16 mouse cellular contexts compared by ENCODE assay signal in genomic region chr11:4571491-4571901, GRCm38 (mm10). TPM values are rescaled to one million over a fixed set of nuclear protein-coding genes. Genes with fewer than 3 reads are reported as not detected.
A peak's percentile ranks its signal among the peaks of the same experiment; 100 is the strongest.
DNase-seq lines count a peak whose midpoint lies in the region; ATAC-seq and TF ChIP-seq lines count a peak whose summit lies in the region.
"Had no signal": no experiment of that assay in that cellular context is flagged by ENCODE, and none has a peak within 500 bp of the region (broad histone marks: within the 10 kb centered on the region; RNA-seq: fewer than 3 reads in every experiment).

No protein-coding gene starts in this region.

- intact Hi-C loops in gastrocnemius, postnatal 14 days (cut with DNase I; ENCODE audit: low total_unique reads), result no loop called here

- peaks cover 8% of the 10 kb centered on the region for H3K4me1 ChIP-seq in liver, adult 2 months (ENCODE audit: control insufficient read depth, insufficient read depth, low read length)
- peaks cover 27% of the 10 kb centered on the region for H3K4me1 ChIP-seq in liver, embryonic 11.5 days (replicated peaks; ENCODE audit: control insufficient read depth, insufficient read depth, low read length)
- peaks cover 9% of the 10 kb centered on the region for H3K4me1 ChIP-seq in limb, embryonic 15.5 days

- no peak overlapping the region for H3K27ac ChIP-seq in liver, adult 2 months (replicated peaks; ENCODE audit: insufficient read depth, low read depth, low read length)
- H3K27ac ChIP-seq in liver, embryonic 11.5 days (ENCODE audit: low read depth, low read length), result no peak overlapping the region
- H3K27ac ChIP-seq in limb, embryonic 15.5 days, result peak overlapping the region; percentile 54; the same call in 1 of the 2 replicates
- H3K27ac ChIP-seq: forebrain, embryonic 12.5 days; hindbrain, embryonic 12.5 days; limb, embryonic 12.5 days had no signal

- H3K4me3 ChIP-seq in liver, adult 2 months (ENCODE audit: insufficient read depth, low read depth, low read length), result no peak overlapping the region
- H3K4me3 ChIP-seq in liver, embryonic 11.5 days (ENCODE audit: low read depth, low read length), result no peak overlapping the region
- H3K4me3 ChIP-seq in limb, embryonic 15.5 days, result no peak overlapping the region
- H3K4me3 ChIP-seq: forebrain, embryonic 12.5 days; hindbrain, embryonic 12.5 days; limb, embryonic 12.5 days had no signal

- H3K79me2 ChIP-seq in liver, adult 2 months (ENCODE audit: control insufficient read depth, insufficient read depth, low read length), result peaks cover 20% of the 10 kb centered on the region

- H3K9me3 ChIP-seq in liver, embryonic 11.5 days (ENCODE audit: control insufficient read depth, low read length), result no peaks in the 10 kb centered on the region
- H3K9me3 ChIP-seq in limb, embryonic 15.5 days, result no peaks in the 10 kb centered on the region
- H3K9me3 ChIP-seq: forebrain, embryonic 12.5 days; hindbrain, embryonic 12.5 days; limb, embryonic 12.5 days had no signal

- no peak for TF ChIP-seq POLR2A in liver, adult 2 months (IDR thresholded peaks at IDR 0.05; ENCODE audit: extremely low read depth, insufficient read depth, low read length)

- no peak for ATAC-seq in liver, embryonic 11.5 days (replicated peaks; ENCODE audit: low FRiP score)
- ATAC-seq in limb, embryonic 15.5 days (ENCODE audit: insufficient number of reproducible peaks, low FRiP score, low TSS enrichment, low read depth), result no peak

- H3K27me3 ChIP-seq in liver, adult 2 months (ENCODE audit: control insufficient read depth, insufficient read depth, low read length), result no peaks in the 10 kb centered on the region
- no peaks in the 10 kb centered on the region for H3K27me3 ChIP-seq in liver, embryonic 11.5 days (replicated peaks; ENCODE audit: control insufficient read depth, insufficient read depth, low read length)
- no peaks in the 10 kb centered on the region for H3K27me3 ChIP-seq in limb, embryonic 15.5 days
- H3K27me3 ChIP-seq: forebrain, embryonic 12.5 days; hindbrain, embryonic 12.5 days; limb, embryonic 12.5 days had no signal

- H3K36me3 ChIP-seq in liver, adult 2 months (ENCODE audit: control insufficient read depth, insufficient read depth, low read length), result no peaks in the 10 kb centered on the region
- H3K36me3 ChIP-seq in liver, embryonic 11.5 days (ENCODE audit: control insufficient read depth, insufficient read depth, low read length), result no peaks in the 10 kb centered on the region
- no peaks in the 10 kb centered on the region for H3K36me3 ChIP-seq in limb, embryonic 15.5 days
- H3K36me3 ChIP-seq: forebrain, embryonic 12.5 days; hindbrain, embryonic 12.5 days had no signal

- peak; percentile 15 to 30 for DNase-seq in gastrocnemius, adult 8-10 months (ENCODE audit: low spot score in 2 of 2)
- no peak for DNase-seq in gastrocnemius, postnatal 14 days
- DNase-seq in liver, adult 2 months (ENCODE audit: extremely low read depth, low read depth, low spot score), result peak; percentile 70
- DNase-seq in liver, embryonic 11.5 days (ENCODE audit: low spot score), result no peak
- peak; percentile 59 for DNase-seq in fat pad, adult 2 months (ENCODE audit: extremely low read depth, low read depth, low spot score)
- no peak for DNase-seq in neural tube, embryonic 10.5 days (ENCODE audit: extremely low spot score, low spot score)
- DNase-seq in cerebellum, adult 8-10 months, result no peak
- DNase-seq: kidney, adult 2 months; spleen, adult 18-20 months had no signal

- H3K9ac ChIP-seq in liver, adult 2 months (ENCODE audit: low read depth, low read length), result no peak overlapping the region
- H3K9ac ChIP-seq in liver, embryonic 11.5 days (ENCODE audit: low read depth, low read length), result no peak overlapping the region
- no peak overlapping the region for H3K9ac ChIP-seq in limb, embryonic 15.5 days
- H3K9ac ChIP-seq: forebrain, embryonic 12.5 days; hindbrain, embryonic 12.5 days; limb, embryonic 12.5 days had no signal

- no peak overlapping the region for H3K4me2 ChIP-seq in liver, embryonic 11.5 days
- H3K4me2 ChIP-seq in limb, embryonic 15.5 days, result no peak overlapping the region
- H3K4me2 ChIP-seq: forebrain, embryonic 12.5 days; hindbrain, embryonic 12.5 days; limb, embryonic 12.5 days had no signal

- 53% methylated on average over 4 of the region's 4 CpGs for WGBS in liver, adult 2 months
- WGBS in liver, embryonic 11.5 days, result 74% methylated on average over 4 of the region's 4 CpGs
- 64% methylated on average over 4 of the region's 4 CpGs for WGBS in limb, embryonic 15.5 days

- no peak for TF ChIP-seq CTCF in liver, adult 2 months (IDR thresholded peaks at IDR 0.05; ENCODE audit: low read depth, low read length)

RNA-seq across cellular contexts. Expression of gene Mtmr3, which starts 23.2 kb away (rescaled TPM):
- total RNA-seq in gastrocnemius, adult 8-10 months (2022), result 10 to 100 TPM; 45.9 to 59.7 (median 51.7) TPM
- total RNA-seq in gastrocnemius, postnatal 14 days (2021), result 10 to 100 TPM; 35.3 to 36.5 TPM
- 19.4 and 22.9 TPM in 2 replicates for total RNA-seq in liver, adult 2 months (2014; rRNA removed)
- polyA plus RNA-seq in liver, adult 2 months (2012; rRNA removed), result 10.0 and 12.4 TPM in 2 replicates
- polyA plus RNA-seq in liver, embryonic 11.5 days (2014; fragmentation: Nextera tagmentation; extraction: Ambion mirVana), result 25.6 and 30.7 TPM in 2 replicates
- polyA plus RNA-seq in limb, embryonic 15.5 days (2015; fragmentation: Nextera tagmentation; extraction: Ambion mirVana), result 23.9 and 26.6 TPM in 2 replicates

RNA-seq across cellular contexts. Expression of gene Gm11032, which starts 48.4 kb away (rescaled TPM):
- not detected for total RNA-seq in gastrocnemius, adult 8-10 months (2022)
- not detected for total RNA-seq in gastrocnemius, postnatal 14 days (2021)
- total RNA-seq in liver, adult 2 months (2014; rRNA removed), result not detected in 2 replicates
- polyA plus RNA-seq in liver, adult 2 months (2012; rRNA removed), result not detected in 2 replicates
- not detected in 2 replicates for polyA plus RNA-seq in liver, embryonic 11.5 days (2014; fragmentation: Nextera tagmentation; extraction: Ambion mirVana)
- not detected in 2 replicates for polyA plus RNA-seq in limb, embryonic 15.5 days (2015; fragmentation: Nextera tagmentation; extraction: Ambion mirVana)
- total RNA-seq: common myeloid progenitor, adult 5-6 weeks; megakaryocyte-erythroid progenitor cell, adult 5-6 weeks had no signal
- polyA plus RNA-seq: forebrain, embryonic 12.5 days; hindbrain, embryonic 12.5 days; kidney, adult 2 months; limb, embryonic 12.5 days; thymus, postnatal 0 days had no signal

Comparison
In these comparisons a context has a peak if more than half of its experiments do, and no peak if none do; other contexts are left out.
1. DNase-seq: peak in gastrocnemius, adult 8-10 months (2 of 2), liver, adult 2 months (single experiment) and fat pad, adult 2 months (single experiment); none in gastrocnemius, postnatal 14 days (single experiment), liver, embryonic 11.5 days (single experiment), neural tube, embryonic 10.5 days (single experiment) and cerebellum, adult 8-10 months (single experiment).